Mouse (Mus musculus): Measurements from ENCODE around the gene Amn1. TPM values are rescaled to one million over a fixed set of nuclear protein-coding genes. Genes with fewer than 3 reads are reported as not detected.

Amn1 gene
- polyA plus RNA-seq, 1 experiment from 2014 or later: 21.7 TPM

DNA sequence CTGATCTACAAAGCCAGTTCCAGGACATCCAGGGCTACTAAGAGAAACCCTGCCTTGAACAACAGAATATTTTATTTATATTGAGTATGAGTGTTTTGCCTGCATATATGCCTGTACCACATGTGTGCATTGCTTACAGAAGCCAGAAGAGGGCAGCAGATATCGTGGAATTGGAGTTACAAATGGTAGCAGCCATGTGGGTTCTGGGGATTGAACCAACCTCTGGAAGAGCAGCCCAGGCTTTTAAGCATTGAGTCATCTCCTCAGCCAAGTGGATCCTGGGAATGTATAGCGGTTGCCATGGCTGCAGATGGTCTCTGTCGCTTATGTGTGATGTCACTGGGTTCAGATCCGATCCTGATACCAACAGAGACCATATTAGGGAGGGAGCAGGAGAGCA, 61.8 kb downstream of the Amn1 start:
- Histone ChIP-seq H3K27ac (ENCODE audit: low read length) (no peak overlapping the region), H3K27me3 (replicated peaks; ENCODE audit: control insufficient read depth, insufficient read depth, low read length) (no peaks in the 10 kb centered on the region), H3K4me1 (ENCODE audit: control insufficient read depth, insufficient read depth, low read length) (no peaks in the 10 kb centered on the region), H3K36me3 (ENCODE audit: control insufficient read depth, insufficient read depth, low read length) (no peaks in the 10 kb centered on the region), H3K4me2 (ENCODE audit: low read depth, low read length) (no peak overlapping the region), H3K9ac (ENCODE audit: low read depth, low read length) (no peak overlapping the region), H3K4me3 (ENCODE audit: low read length) (no peak overlapping the region), H3K9me3 (ENCODE audit: control insufficient read depth, low read length) (no peaks in the 10 kb centered on the region)
- WGBS: 66% methylated on average over 4 of the region's 4 CpGs
- no peak for ATAC-seq

- no peak for ATAC-seq
- Histone ChIP-seq H3K36me3 (ENCODE audit: control insufficient read depth, insufficient read depth, low read length) (no peaks in the 10 kb centered on the region), H3K4me2 (ENCODE audit: low read depth, low read length) (no peak overlapping the region), H3K9ac (ENCODE audit: low read depth, low read length) (no peak overlapping the region), H3K9me3 (ENCODE audit: control insufficient read depth, low read length) (no peaks in the 10 kb centered on the region), H3K4me1 (ENCODE audit: control insufficient read depth, insufficient read depth, low read length) (peaks cover 7% of the 10 kb centered on the region), H3K27me3 (replicated peaks; ENCODE audit: control insufficient read depth, insufficient read depth, low read length) (no peaks in the 10 kb centered on the region), H3K27ac (ENCODE audit: low read length) (no peak overlapping the region), H3K4me3 (ENCODE audit: low read length) (no peak overlapping the region)
- WGBS: 85% methylated on average over 3 of the region's 3 CpGs
Observed at GRCm38 (mm10) chr6:149123042-149123441, 65.5 kb downstream of the Amn1 start.

- no peak overlapping the region for H3K4me2 ChIP-seq (ENCODE audit: low read depth, low read length)
- no peaks in the 10 kb centered on the region for H3K9me3 ChIP-seq (ENCODE audit: control insufficient read depth, low read length)
- no peaks in the 10 kb centered on the region for H3K27me3 ChIP-seq (replicated peaks; ENCODE audit: control insufficient read depth, insufficient read depth, low read length)
- H3K4me3 ChIP-seq (ENCODE audit: low read length): no peak overlapping the region
- H3K9ac ChIP-seq (ENCODE audit: low read depth, low read length): no peak overlapping the region
- H3K27ac ChIP-seq (ENCODE audit: low read length): peak overlapping the region; percentile 83
- H3K4me1 ChIP-seq (ENCODE audit: control insufficient read depth, insufficient read depth, low read length): peaks cover 7% of the 10 kb centered on the region
- H3K36me3 ChIP-seq (ENCODE audit: control insufficient read depth, insufficient read depth, low read length): no peaks in the 10 kb centered on the region
- 15% methylated on average over 2 of the region's 2 CpGs for WGBS
- peak; percentile 61 for ATAC-seq
Observed at GRCm38 (mm10) chr6:149119853-149120252, 68.7 kb downstream of the Amn1 start.

GRCm38 (mm10) chr6:149118935-149119334, 69.6 kb downstream of the Amn1 start:
- peak; percentile 96 for ATAC-seq
- H3K4me2 ChIP-seq (ENCODE audit: low read depth, low read length): peak overlapping the region; percentile 5; the same call in 1 of the 2 replicates

GRCm38 (mm10) chr6:149116992-149117391, 71.5 kb downstream of the Amn1 start:
- H3K4me3 ChIP-seq (ENCODE audit: low read length): no peak overlapping the region

More at GRCm38 (mm10) chr6:149118935-149119334, 69.6 kb downstream of the Amn1 start:
- no peak overlapping the region for H3K4me3 ChIP-seq (ENCODE audit: low read length)
- no peaks in the 10 kb centered on the region for H3K27me3 ChIP-seq (replicated peaks; ENCODE audit: control insufficient read depth, insufficient read depth, low read length)
- peaks cover 7% of the 10 kb centered on the region for H3K4me1 ChIP-seq (ENCODE audit: control insufficient read depth, insufficient read depth, low read length)
- H3K27ac ChIP-seq (ENCODE audit: low read length): peak overlapping the region; percentile 83
- no peak overlapping the region for H3K9ac ChIP-seq (ENCODE audit: low read depth, low read length)
- H3K36me3 ChIP-seq (ENCODE audit: control insufficient read depth, insufficient read depth, low read length): no peaks in the 10 kb centered on the region
- H3K9me3 ChIP-seq (ENCODE audit: control insufficient read depth, low read length): no peaks in the 10 kb centered on the region
- 41% methylated on average over 2 of the region's 2 CpGs for WGBS

DNA sequence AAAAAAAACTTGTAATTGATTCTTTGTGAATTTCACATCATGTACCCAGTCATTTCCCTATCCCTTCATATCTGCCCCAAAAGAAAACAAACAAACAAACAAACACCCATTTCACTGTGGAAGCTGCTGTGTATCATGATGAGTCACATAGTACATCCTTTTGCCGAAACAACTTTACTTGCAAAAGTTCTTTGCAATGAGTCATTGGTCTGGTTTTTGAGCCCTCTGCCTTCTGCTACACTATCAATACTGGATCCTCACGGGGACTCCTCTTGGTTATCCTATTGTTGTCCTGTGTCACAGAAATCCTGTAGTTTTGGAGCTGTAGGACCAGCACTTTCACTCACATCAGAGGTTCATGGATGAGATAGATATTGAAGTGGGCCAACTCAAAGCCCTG, 79.6 kb downstream of the Amn1 start:
- Histone ChIP-seq H3K36me3 (ENCODE audit: control insufficient read depth, insufficient read depth, low read length) (no peaks in the 10 kb centered on the region), H3K4me1 (ENCODE audit: control insufficient read depth, insufficient read depth, low read length) (no peaks in the 10 kb centered on the region), H3K4me2 (ENCODE audit: low read depth, low read length) (no peak overlapping the region), H3K9me3 (ENCODE audit: control insufficient read depth, low read length) (no peaks in the 10 kb centered on the region), H3K4me3 (ENCODE audit: low read length) (no peak overlapping the region), H3K27me3 (replicated peaks; ENCODE audit: control insufficient read depth, insufficient read depth, low read length) (no peaks in the 10 kb centered on the region), H3K9ac (ENCODE audit: low read depth, low read length) (no peak overlapping the region), H3K27ac (ENCODE audit: low read length) (no peak overlapping the region)
- 85% methylated on average over 2 of the region's 2 CpGs for WGBS
- no peak for ATAC-seq

More at GRCm38 (mm10) chr6:149116992-149117391, 71.5 kb downstream of the Amn1 start:
- ATAC-seq: no peak
- Histone ChIP-seq H3K36me3 (ENCODE audit: control insufficient read depth, insufficient read depth, low read length) (no peaks in the 10 kb centered on the region), H3K9ac (ENCODE audit: low read depth, low read length) (no peak overlapping the region), H3K27ac (ENCODE audit: low read length) (no peak overlapping the region), H3K4me2 (ENCODE audit: low read depth, low read length) (no peak overlapping the region), H3K9me3 (ENCODE audit: control insufficient read depth, low read length) (no peaks in the 10 kb centered on the region), H3K4me1 (ENCODE audit: control insufficient read depth, insufficient read depth, low read length) (peaks cover 7% of the 10 kb centered on the region), H3K27me3 (replicated peaks; ENCODE audit: control insufficient read depth, insufficient read depth, low read length) (no peaks in the 10 kb centered on the region)

DNA sequence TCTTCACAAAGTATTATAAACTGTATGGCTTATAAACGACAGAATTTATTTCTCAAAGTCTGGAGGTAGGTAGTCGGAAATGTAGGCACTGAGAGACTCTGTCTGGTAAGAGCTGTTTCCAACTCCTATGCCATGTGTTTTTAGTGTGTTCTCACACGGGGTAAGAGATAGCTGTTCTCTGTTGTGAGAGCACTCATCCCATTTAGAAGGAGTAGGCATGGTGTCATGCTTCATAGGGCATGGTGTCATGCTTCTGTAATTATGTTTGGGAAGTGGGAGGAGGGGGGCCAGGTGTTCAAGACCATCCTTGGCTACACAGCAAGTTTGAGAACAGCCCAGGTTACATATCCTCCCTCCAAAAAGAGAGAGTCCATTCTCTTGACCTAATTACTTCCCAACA, 80.9 kb downstream of the Amn1 start:
- H3K4me3 ChIP-seq (ENCODE audit: low read length): no peak overlapping the region
- no peak for ATAC-seq
- 67% methylated on average over 3 of the region's 3 CpGs for WGBS
- H3K9ac ChIP-seq (ENCODE audit: low read depth, low read length): no peak overlapping the region
- H3K27me3 ChIP-seq (replicated peaks; ENCODE audit: control insufficient read depth, insufficient read depth, low read length): no peaks in the 10 kb centered on the region
- no peaks in the 10 kb centered on the region for H3K36me3 ChIP-seq (ENCODE audit: control insufficient read depth, insufficient read depth, low read length)
- no peaks in the 10 kb centered on the region for H3K9me3 ChIP-seq (ENCODE audit: control insufficient read depth, low read length)
- H3K27ac ChIP-seq (ENCODE audit: low read length): no peak overlapping the region
- H3K4me2 ChIP-seq (ENCODE audit: low read depth, low read length): no peak overlapping the region
- H3K4me1 ChIP-seq (ENCODE audit: control insufficient read depth, insufficient read depth, low read length): no peaks in the 10 kb centered on the region

Other genes starting within 250 kb of the Amn1 start
- 76.8 and 88.5 TPM in 2 replicates for gene Sinhcaf, start 242.2 kb downstream of the Amn1 start, polyA plus RNA-seq (2015; fragmentation: Nextera tagmentation; extraction: Ambion mirVana)
- gene Dennd5b, start 87.0 kb downstream of the Amn1 start, polyA plus RNA-seq (2015; fragmentation: Nextera tagmentation; extraction: Ambion mirVana): 7.4 and 9.1 TPM in 2 replicates
- not detected in 2 replicates for gene Gm10203, start 58.5 kb downstream of the Amn1 start, polyA plus RNA-seq (2015; fragmentation: Nextera tagmentation; extraction: Ambion mirVana)
- 16.1 and 17.1 TPM in 2 replicates for gene Etfbkmt, start 48.9 kb downstream of the Amn1 start, polyA plus RNA-seq (2015; fragmentation: Nextera tagmentation; extraction: Ambion mirVana)
- gene Resf1, start 120.7 kb upstream of the Amn1 start, polyA plus RNA-seq (2015; fragmentation: Nextera tagmentation; extraction: Ambion mirVana): 26.8 and 30.5 TPM in 2 replicates
- 10.9 and 11.4 TPM in 2 replicates for gene Bicd1, start 220.2 kb upstream of the Amn1 start, polyA plus RNA-seq (2015; fragmentation: Nextera tagmentation; extraction: Ambion mirVana)

Data from intestine, embryonic 16.5 days (tissue).